Mouse (Mus musculus): ENCODE data around the gene Mdc1. TPM values are rescaled to one million over a fixed set of nuclear protein-coding genes. Genes with fewer than 3 reads are reported as not detected.

The Mdc1 gene
- total RNA-seq, 2 experiments from 2014 or later = 3.6 to 4.4 TPM

DNA sequence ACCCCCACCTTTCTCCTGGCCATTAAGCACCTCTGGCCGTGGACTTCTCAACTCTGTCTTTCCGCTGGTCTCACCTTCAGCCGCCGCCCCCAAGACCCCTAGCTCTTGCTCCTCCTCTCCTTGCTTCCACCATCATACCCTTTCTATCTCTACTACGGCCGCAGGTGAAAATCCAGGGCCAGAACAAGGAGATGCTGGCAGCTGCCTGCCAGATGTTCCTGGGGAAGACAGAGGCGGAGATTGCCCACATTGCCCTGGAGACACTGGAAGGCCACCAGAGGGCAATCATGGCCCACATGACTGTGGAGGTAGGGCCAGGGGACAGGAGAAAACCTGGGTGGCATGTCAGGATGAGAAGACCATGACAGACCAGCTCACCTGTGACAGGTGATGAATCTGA lies 16.9 kb upstream of the Mdc1 start:
- no peak for DNase-seq
- Histone ChIP-seq H3K27ac (0 out of 2 replicates have a peak overlapping the region, but pooled peaks have one; percentile 20), H3K4me3 (no peak overlapping the region; the same call in 1 of the 2 replicates)

DNA sequence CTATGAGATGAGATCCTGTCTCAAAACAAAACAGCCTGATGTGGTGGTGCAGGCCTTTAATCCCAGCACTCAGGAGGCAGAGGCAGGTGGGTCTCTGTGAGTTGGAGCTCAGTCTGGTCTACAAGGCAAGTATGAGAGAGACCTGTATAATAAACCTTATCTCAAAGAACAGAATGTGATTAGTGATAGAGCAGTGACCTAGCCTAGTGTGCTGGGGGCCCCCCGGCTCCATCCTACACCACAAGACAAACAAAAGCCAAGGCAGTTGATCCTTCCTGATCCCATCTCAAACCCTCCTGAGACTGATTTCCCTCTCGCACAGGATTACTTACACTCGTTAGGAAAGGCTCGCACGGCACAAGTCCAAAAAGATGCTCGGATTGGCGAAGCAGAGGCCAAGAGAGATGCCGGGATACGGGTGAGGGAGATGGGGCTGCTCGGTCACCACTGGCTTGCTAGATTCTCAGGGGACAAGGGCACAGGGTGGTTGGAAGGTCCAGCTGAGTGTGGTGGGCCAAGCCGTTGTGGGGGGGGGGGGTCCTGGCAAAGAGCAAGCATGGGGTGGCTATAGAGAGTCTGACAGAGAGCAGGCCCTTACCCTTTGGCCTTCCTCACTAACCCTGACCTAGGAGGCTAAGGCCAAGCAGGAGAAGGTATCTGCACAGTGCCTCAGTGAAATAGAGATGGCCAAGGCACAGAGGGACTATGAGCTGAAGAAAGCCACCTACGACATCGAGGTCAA lies 16.0 kb upstream of the Mdc1 start:
- Histone ChIP-seq H3K4me3 (no peak overlapping the region), H3K27ac (no peak overlapping the region)
- DNase-seq = no peak
- intact Hi-C loops (cut with DNase I) = loop anchor here (10.0 kb wide), 1 partner anchor 160 kb away; the partner anchor contains the start of gene Prr3
- no peak for TF ChIP-seq CTCF (IDR thresholded peaks at IDR 0.05)

More for the DNA sequence above, 16.9 kb upstream of the Mdc1 start:
- intact Hi-C loops (cut with DNase I) = loop anchor here (10.0 kb wide), 1 partner anchor 160 kb away; the partner anchor contains the start of gene Prr3
- peak; percentile 39 for TF ChIP-seq CTCF (IDR thresholded peaks at IDR 0.05)

DNA sequence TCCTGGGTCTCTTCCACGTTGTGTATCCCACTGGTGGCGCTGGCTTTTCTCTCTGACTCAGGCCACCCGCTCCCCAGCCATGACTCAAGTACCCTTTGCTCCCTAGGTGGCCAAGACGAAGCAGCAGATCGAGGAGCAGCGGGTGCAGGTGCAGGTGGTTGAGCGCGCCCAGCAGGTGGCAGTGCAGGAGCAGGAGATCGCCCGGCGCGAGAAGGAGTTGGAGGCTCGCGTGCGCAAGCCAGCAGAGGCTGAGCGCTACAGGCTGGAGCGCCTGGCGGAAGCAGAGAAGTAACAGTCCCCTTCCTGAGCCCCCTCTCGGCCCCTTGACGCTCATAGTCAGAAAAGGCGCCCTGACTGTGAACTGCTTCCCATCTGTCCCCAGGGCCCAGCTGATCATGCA lies 11.6 kb upstream of the Mdc1 start:
- intact Hi-C loops (cut with DNase I) = loop anchor here (10.0 kb wide), 1 partner anchor 155 kb away; the partner anchor contains the start of gene Prr3
- H3K27ac ChIP-seq = peak overlapping the region; percentile 12

DNA sequence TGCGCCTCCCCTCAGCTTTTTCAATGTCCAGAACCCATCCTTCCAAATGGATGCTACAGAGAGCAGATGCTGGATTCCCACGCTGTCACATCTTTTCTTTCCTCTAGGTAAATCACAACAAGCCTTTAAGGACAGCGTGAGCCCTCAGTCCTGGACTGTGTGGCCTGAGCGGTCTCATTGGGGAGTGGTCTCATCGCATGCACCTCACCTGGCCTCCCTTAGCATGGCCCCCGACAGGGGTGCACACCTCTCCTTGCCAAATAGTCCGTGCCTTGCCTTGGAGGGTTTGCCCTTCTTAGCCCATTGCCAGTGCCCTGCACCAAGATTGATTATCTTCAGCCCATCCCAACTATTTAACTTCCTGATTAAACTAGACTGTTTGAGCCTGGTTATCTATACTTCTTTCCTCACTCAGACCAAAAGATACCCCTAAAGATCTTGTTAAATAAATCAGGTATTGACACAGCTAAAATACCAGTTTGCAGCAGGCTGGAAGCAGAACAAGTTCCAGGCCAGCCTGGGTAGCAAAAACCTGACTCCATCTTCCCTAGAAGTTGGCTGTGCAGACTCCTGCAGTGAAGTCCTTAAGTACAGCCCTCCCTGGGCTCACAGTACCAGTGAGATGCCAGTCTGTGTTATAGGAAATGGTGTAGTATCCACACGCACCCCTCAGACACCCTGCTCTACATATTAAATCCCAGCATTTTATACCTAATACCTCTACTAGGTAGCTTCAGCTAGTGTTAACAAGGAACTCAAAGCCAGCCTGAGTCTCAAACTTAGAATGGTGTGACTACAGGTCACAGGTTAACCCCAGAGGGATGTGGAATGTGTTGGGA lies 8.7 kb upstream of the Mdc1 start:
- Histone ChIP-seq H3K27ac (no peak overlapping the region), H3K4me3 (no peak overlapping the region)
- TF ChIP-seq CTCF (IDR thresholded peaks at IDR 0.05) = no peak
- intact Hi-C loops (cut with DNase I) = no loop called here
- no peak for DNase-seq

More for the DNA sequence above, 11.6 kb upstream of the Mdc1 start:
- peak overlapping the region; percentile 18; the same call in 1 of the 2 replicates for H3K4me3 ChIP-seq
- peak; percentile 95 for TF ChIP-seq CTCF (IDR thresholded peaks at IDR 0.05)
- DNase-seq = peak; percentile 89

DNA sequence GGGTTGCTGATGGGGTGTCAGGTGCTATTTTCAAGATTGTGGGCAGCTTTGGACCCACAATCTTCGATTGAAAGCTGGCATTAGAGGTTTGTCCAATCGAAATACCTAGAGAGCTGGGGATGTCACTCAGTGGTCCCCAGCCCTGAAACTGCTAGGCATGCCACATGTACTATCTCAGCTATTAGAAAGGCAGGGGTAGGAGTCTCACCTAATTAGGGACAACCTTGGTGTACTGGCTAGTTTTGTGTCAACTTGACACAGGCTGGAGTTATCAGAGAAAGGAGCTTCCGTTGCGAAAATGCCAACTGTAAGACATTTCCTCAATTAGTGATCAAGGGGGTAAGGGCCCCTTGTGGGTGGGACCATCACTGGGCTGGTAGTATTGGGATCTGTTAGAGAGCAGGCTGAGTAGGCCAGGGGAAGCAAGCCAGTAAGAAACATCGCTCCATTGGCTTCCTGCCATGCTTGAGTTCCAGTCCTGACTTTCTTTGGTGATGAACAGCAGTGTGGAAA lies 8.0 kb upstream of the Mdc1 start:
- intact Hi-C loops (cut with DNase I) = no loop called here
- no peak for DNase-seq
- no peak for TF ChIP-seq CTCF (IDR thresholded peaks at IDR 0.05)
- H3K27ac ChIP-seq = no peak overlapping the region
- no peak overlapping the region for H3K4me3 ChIP-seq

DNA sequence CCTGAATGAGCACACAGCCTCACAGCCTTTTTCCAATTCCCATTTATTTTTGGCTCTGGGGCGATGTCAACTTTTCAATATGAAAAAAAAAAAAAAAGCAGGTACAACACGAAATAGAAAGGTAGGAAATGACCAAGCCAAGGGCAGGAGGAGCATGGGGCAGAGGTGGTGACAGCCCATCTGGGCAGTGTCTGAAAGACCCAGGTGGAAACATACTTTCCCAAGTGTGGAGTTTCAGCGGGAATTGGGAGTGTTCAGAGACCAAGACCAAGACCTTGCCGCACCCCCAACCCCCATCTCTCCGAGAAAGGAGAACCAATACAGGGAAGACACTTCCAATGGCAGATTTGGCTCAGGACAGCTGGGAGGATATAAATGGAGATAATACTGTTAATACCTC lies 7.4 kb upstream of the Mdc1 start:
- H3K4me3 ChIP-seq = no peak overlapping the region
- intact Hi-C loops (cut with DNase I) = no loop called here
- TF ChIP-seq CTCF (IDR thresholded peaks at IDR 0.05) = no peak
- H3K27ac ChIP-seq = no peak overlapping the region
- DNase-seq = no peak

DNA sequence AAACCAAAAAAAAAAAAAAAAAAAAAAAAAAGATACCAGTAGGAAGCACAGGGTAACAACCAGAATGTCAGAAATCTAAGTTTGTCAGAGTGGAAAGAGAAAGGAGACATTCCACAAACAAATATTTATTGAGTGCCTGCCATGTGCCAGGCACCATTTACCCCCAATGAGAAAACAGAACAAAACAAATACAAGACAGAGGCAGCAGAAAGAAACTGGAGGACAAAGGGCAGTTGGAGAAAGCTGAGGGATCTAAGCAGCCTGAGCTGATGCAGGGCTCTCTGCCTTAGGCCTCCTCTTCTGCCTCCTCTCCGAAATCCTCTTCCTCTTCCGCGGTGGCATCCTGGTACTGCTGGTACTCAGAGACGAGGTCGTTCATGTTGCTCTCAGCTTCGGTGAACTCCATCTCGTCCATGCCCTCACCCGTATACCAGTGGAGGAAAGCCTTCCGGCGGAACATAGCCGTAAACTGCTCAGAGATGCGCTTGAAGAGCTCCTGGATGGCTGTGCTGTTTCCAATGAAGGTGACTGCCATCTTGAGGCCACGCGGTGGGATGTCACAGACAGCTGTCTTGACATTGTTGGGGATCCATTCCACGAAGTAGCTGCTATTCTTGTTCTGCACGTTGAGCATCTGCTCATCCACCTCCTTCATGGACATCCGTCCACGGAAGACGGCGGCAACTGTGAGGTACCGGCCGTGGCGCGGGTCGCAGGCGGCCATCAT lies 6.5 kb upstream of the Mdc1 start:
- no peak for TF ChIP-seq CTCF (IDR thresholded peaks at IDR 0.05)
- intact Hi-C loops (cut with DNase I) = no loop called here
- no peak for DNase-seq
- Histone ChIP-seq H3K27ac (peak overlapping the region; percentile 12; the same call in 1 of the 2 replicates), H3K4me3 (no peak overlapping the region)

DNA sequence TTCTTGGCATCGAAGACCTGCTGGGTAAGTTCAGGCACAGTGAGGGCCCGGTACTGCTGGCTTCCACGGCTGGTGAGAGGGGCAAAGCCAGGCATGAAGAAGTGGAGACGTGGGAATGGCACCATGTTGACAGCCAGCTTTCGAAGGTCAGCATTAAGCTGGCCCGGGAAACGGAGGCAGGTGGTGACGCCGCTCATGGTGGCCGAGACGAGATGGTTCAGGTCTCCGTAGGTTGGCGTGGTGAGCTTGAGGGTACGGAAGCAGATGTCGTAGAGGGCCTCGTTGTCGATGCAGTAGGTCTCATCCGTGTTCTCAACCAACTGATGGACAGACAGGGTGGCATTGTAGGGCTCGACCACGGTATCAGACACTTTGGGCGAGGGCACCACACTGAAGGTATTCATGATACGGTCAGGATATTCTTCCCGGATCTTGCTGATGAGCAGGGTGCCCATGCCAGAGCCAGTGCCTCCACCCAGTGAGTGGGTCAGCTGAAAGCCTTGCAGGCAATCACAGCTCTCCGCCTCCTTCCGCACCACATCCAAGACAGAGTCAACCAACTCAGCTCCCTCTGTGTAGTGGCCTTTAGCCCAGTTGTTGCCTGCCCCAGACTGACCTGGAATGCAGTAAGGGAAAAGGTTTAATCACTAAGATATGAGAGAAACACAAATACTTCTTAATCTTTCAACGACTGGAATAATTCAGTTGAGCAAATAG lies 5.7 kb upstream of the Mdc1 start:
- DNase-seq = peak; percentile 39
- no peak for TF ChIP-seq CTCF (IDR thresholded peaks at IDR 0.05)
- intact Hi-C loops (cut with DNase I) = loop anchor here (1.0 to 2.0 kb wide), 2 partner anchors 38 to 81 kb away; partner anchors contain the start of genes Mrps18b and Ppp1r10
- H3K4me3 ChIP-seq = peak overlapping the region; percentile 84; the same call in 1 of the 2 replicates
- H3K27ac ChIP-seq = no peak overlapping the region

DNA sequence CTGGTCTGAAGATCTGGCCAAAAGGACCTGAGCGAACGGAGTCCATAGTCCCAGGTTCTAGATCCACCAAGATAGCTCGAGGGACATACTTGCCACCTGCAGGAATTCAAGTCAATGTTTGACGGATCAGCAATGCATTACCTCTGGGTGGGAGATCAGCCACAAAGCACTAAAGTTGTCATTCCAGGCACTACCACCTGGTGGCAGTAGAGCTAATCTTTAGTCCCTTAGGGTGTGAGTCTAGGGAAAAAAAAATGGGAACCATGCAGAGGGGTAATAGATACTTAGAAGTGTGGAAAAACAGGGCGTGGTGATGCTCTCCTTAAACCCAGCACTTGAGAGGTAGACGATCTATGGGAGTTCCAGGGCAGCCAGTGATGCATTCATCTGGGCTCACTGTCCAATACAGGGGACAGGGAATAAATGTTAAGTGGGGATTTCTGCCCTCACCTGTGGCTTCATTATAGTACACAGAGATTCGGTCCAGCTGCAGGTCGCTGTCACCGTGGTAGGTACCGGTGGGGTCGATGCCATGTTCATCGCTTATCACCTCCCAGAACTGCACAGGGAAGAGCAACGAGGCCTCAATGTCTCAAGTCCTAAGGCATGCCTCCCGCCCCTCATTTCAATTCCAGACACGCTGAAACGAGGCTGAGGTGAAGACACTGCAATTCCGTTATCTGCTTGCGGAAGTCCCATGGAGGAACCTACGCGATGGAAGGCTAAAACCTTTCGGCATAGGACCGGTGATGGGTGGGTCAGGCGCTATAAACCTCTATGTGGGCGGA lies 4.9 kb upstream of the Mdc1 start:
- intact Hi-C loops (cut with DNase I) = loop anchor here (1.0 to 2.0 kb wide), 2 partner anchors 37 to 80 kb away; partner anchors contain the start of genes Mrps18b and Ppp1r10
- Histone ChIP-seq H3K27ac (peak overlapping the region; percentile 87), H3K4me3 (peak overlapping the region; percentile 84)
- peak; percentile 85 for DNase-seq
- peak; percentile 92 for TF ChIP-seq CTCF (IDR thresholded peaks at IDR 0.05)

DNA sequence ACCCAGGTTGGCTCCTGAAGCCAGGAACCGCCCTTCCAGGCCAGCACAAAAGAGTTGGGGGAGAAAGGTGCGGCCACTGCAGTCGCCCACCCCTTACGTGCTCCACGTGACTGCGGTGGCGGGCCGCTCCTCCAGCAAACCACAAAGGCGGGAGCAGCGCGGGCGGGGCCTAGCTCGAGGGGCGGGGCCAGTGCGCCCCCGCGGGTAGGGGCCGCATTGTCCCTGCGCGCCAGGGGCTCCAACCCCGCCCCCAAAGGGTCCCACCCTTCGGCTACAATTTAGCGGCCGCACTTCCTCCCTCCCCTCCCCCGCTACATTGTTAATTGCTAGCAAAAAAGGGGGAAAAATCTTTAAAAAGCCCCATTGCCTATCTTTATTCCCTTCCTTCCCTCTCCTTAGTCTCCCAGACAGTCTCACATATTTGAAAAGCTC lies 4.3 kb upstream of the Mdc1 start:
- Histone ChIP-seq H3K27ac (peak overlapping the region; percentile 87), H3K4me3 (peak overlapping the region; percentile 84)
- DNase-seq = peak; percentile 90
- intact Hi-C loops (cut with DNase I) = loop anchor here (1.0 to 2.0 kb wide), 2 partner anchors 36 to 80 kb away; partner anchors contain the start of genes Mrps18b and Ppp1r10
- no peak for TF ChIP-seq CTCF (IDR thresholded peaks at IDR 0.05)
